Mouse (Mus musculus): ENCODE measurements around the gene Agrn. TPM values are rescaled to one million over a fixed set of nuclear protein-coding genes. Genes with fewer than 3 reads are reported as not detected.
A peak's percentile ranks its signal among the peaks of the same experiment; 100 is the strongest.

Agrn gene
- total and polyA plus RNA-seq, 2 experiments from 2014 or later: 20.1 to 94.4 TPM

DNA sequence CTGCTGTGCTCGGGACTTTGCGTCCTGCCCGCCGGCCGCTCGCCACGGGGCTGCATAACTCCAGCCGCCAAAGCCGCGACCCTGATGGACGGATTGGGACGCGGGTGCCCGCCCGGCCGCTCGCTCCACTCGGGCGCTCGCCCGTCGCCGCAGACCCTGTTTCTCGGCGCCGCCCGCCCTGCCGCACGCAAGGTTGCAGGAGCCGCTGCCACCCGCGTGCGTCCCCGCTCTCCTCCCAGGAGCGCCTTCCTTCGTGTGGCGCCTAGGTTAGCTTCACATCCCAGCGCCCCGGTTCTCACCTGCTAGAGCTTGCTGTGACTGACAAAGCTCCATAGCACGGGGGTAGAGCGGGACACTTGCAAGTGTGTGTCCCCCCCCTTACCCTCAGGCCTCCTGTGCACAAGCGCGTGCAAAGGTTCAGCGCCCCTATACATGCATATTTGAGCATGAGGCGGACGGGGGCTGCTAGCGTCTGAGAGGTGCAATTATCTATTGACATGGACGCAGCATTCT is 37.5 kb upstream of the Agrn start, which contains the start of gene Plekhn1:
TSS of gene Plekhn1 (minus strand) at position 157 of the 513 bp plus-strand sequence.
- under 1% methylated on average over 30 of the region's 48 CpGs for WGBS
- no peak for DNase-seq (ENCODE audit: low spot score)
- Histone ChIP-seq H3K4me2 (ENCODE audit: low read depth, low read length) (peak within 1 kb of the TSS; percentile 64), H3K4me3 (ENCODE audit: low read depth, low read length) (peak within 1 kb of the TSS; percentile 75), H3K9me3 (replicated peaks; ENCODE audit: control insufficient read depth, low read length) (no peaks in the 10 kb centered on the region), H3K27ac (ENCODE audit: low read depth) (peak within 1 kb of the TSS; percentile 83), H3K27me3 (ENCODE audit: control insufficient read depth, insufficient read depth, low read length) (no peaks in the 10 kb centered on the region), H3K36me3 (replicated peaks; ENCODE audit: control insufficient read depth, insufficient read depth, low read length) (peaks cover 45% of the 10 kb centered on the region), H3K9ac (replicated peaks; ENCODE audit: low read depth, low read length) (peak within 1 kb of the TSS; percentile 61), H3K4me1 (ENCODE audit: control insufficient read depth, insufficient read depth) (peaks cover 6% of the 10 kb centered on the region)
- peak; percentile 36 for ATAC-seq (ENCODE audit: insufficient read depth, low read depth)
- TF ChIP-seq EP300 (IDR thresholded peaks at IDR 0.05; ENCODE audit: low read depth): no peak
- TF ChIP-seq CTCF (IDR thresholded peaks at IDR 0.05; ENCODE audit: low read depth): no peak

DNA sequence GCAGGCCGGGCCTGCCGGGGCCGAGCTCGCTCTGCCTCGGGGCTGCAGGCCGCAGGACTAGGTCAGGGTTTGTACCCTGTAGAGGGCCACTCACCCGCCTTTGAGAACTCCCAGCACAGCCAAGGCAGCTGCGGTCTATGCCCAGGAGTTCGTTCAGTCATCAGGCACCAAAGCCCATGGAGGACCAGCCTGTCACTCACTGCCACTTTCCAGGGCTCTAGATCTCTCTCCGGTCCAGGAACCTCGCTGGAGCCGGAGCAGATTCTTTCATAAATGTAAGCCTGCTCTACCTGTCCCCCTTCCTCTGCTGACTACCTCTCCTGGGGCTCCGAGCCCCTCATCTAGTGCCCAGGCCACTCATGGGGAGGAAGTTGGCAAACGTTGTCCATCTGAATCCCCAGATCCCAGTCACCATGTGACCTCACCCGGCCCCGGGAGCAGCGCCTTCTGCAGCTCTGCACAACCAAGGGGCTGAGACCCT is 36.8 kb upstream of the Agrn start:
- Histone ChIP-seq H3K27me3 (ENCODE audit: control insufficient read depth, insufficient read depth, low read length) (no peaks in the 10 kb centered on the region), H3K4me1 (ENCODE audit: control insufficient read depth, insufficient read depth) (peaks cover 6% of the 10 kb centered on the region), H3K9ac (replicated peaks; ENCODE audit: low read depth, low read length) (peak overlapping the region; percentile 34), H3K4me2 (ENCODE audit: low read depth, low read length) (peak overlapping the region; percentile 64), H3K27ac (ENCODE audit: low read depth) (peak overlapping the region; percentile 71), H3K36me3 (replicated peaks; ENCODE audit: control insufficient read depth, insufficient read depth, low read length) (peaks cover 44% of the 10 kb centered on the region), H3K9me3 (replicated peaks; ENCODE audit: control insufficient read depth, low read length) (no peaks in the 10 kb centered on the region), H3K4me3 (ENCODE audit: low read depth, low read length) (peak overlapping the region; percentile 71)
- no peak for DNase-seq (ENCODE audit: low spot score)
- 10% methylated on average over 17 of the region's 17 CpGs for WGBS
- no peak for ATAC-seq (ENCODE audit: insufficient read depth, low read depth)
- no peak for TF ChIP-seq EP300 (IDR thresholded peaks at IDR 0.05; ENCODE audit: low read depth)
- TF ChIP-seq CTCF (IDR thresholded peaks at IDR 0.05; ENCODE audit: low read depth): no peak

DNA sequence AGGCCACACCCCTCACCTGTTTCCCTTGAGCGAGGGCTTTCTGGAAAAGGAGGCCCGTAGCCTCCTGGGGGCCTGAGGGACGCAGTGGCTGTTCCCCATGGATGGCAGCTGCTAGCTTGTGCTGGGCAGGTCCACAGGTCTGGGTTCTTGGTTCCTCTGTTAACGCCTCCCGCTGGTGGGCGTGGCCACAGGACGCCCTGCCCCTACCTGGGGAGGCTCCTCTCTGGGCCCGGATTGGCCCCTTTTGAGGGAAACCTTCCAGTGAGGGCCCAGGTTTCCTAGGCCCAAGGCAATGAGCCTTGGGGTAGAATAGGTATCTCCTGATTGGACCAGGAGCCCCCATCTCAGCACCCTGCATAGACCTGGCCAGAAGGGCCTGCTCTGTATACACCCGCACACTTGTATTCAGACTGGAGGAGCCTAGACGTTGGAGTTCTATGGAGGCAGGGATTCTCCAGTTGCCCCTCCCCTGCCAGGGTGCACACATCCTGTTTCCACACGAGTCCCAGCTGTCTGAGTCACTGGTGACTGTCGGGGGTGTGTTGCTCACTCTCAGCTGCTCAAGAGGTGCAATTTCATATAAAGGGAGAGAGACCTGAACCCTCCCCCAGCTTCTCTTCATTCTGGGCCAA is 31.2 kb upstream of the Agrn start:
- H3K9me3 ChIP-seq (replicated peaks; ENCODE audit: control insufficient read depth, low read length): no peaks in the 10 kb centered on the region
- no peaks in the 10 kb centered on the region for H3K27me3 ChIP-seq (ENCODE audit: control insufficient read depth, insufficient read depth, low read length)
- H3K36me3 ChIP-seq (replicated peaks; ENCODE audit: control insufficient read depth, insufficient read depth, low read length): peaks cover 40% of the 10 kb centered on the region
- no peak overlapping the region for H3K9ac ChIP-seq (replicated peaks; ENCODE audit: low read depth, low read length)
- TF ChIP-seq CTCF (IDR thresholded peaks at IDR 0.05; ENCODE audit: low read depth) (no peak), EP300 (IDR thresholded peaks at IDR 0.05; ENCODE audit: low read depth) (no peak)
- H3K4me1 ChIP-seq (ENCODE audit: control insufficient read depth, insufficient read depth): peaks cover 11% of the 10 kb centered on the region
- no peak overlapping the region for H3K4me3 ChIP-seq (ENCODE audit: low read depth, low read length)
- 32% methylated on average over 12 of the region's 12 CpGs for WGBS
- ATAC-seq (ENCODE audit: insufficient read depth, low read depth): 0 out of 2 replicates have a peak, but pooled peaks have one; percentile 3
- no peak overlapping the region for H3K27ac ChIP-seq (ENCODE audit: low read depth)
- peak overlapping the region; percentile 20; the same call in 1 of the 2 replicates for H3K4me2 ChIP-seq (ENCODE audit: low read depth, low read length)
- no peak for DNase-seq (ENCODE audit: low spot score)

DNA sequence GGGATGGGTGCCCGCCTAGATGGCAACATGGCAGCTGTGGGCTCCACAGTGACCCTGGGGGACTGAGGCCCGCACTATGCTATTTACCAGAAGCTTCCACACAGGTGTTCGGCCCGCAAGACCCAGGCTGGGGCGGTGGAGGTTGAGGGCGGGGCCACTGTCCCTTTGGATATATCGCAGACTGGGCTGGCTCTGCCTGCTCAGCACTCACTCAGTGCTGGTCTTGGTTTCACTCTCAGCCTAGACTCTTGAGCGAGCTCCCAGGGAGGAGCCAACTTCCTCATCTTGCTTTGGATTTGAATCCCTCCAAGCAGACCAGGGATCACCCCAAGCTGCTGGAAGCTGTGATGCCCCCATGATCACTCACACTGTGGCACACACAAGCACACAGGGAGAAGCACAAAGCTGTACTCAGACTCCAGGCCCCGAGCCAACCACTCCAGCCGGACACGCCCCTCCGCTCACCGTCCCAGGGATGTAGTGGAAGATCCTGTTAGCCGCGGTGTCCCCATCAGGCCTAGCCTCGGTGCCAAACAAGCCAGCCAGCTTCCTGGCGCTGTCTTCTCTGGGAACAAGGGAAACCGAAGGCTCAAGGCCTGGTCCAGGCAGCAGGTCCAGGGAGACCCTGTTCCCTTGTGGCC is 30.6 kb upstream of the Agrn start:
- Histone ChIP-seq H3K4me3 (ENCODE audit: low read depth, low read length) (no peak overlapping the region), H3K27ac (ENCODE audit: low read depth) (no peak overlapping the region), H3K9ac (replicated peaks; ENCODE audit: low read depth, low read length) (no peak overlapping the region), H3K27me3 (ENCODE audit: control insufficient read depth, insufficient read depth, low read length) (no peaks in the 10 kb centered on the region), H3K4me1 (ENCODE audit: control insufficient read depth, insufficient read depth) (peaks cover 9% of the 10 kb centered on the region), H3K9me3 (replicated peaks; ENCODE audit: control insufficient read depth, low read length) (no peaks in the 10 kb centered on the region), H3K4me2 (ENCODE audit: low read depth, low read length) (peak overlapping the region; percentile 20; the same call in 1 of the 2 replicates), H3K36me3 (replicated peaks; ENCODE audit: control insufficient read depth, insufficient read depth, low read length) (peaks cover 46% of the 10 kb centered on the region)
- ATAC-seq (ENCODE audit: insufficient read depth, low read depth): peak; percentile 40; the same call in 1 of the 2 replicates
- WGBS: 32% methylated on average over 18 of the region's 18 CpGs
- no peak for DNase-seq (ENCODE audit: low spot score)
- TF ChIP-seq CTCF (IDR thresholded peaks at IDR 0.05; ENCODE audit: low read depth): no peak
- no peak for TF ChIP-seq EP300 (IDR thresholded peaks at IDR 0.05; ENCODE audit: low read depth)

DNA sequence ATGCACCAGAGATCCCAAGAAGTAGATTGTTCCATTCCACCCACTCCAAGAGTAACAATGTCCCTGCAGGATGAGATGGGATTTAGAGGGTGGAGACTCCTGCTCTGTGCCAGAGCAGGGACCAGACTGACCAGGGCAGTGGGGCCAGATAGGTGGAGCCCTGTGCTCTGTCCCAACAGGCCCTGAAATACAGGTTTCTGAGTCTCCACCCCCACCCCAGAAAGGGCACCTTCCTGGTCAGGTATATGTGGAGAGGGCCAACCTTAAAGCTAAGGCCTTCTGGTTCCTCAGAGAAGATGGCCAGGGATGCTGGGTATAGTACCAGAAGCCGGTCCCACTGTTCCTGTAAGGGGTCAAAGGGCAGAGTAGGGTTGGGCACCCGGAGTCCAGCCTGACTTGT is 27.0 kb upstream of the Agrn start:
- Histone ChIP-seq H3K27ac (ENCODE audit: low read depth) (no peak overlapping the region), H3K27me3 (ENCODE audit: control insufficient read depth, insufficient read depth, low read length) (no peaks in the 10 kb centered on the region), H3K9ac (replicated peaks; ENCODE audit: low read depth, low read length) (no peak overlapping the region), H3K4me2 (ENCODE audit: low read depth, low read length) (no peak overlapping the region), H3K36me3 (replicated peaks; ENCODE audit: control insufficient read depth, insufficient read depth, low read length) (peaks cover 44% of the 10 kb centered on the region; the same call in 1 of the 2 replicates), H3K9me3 (replicated peaks; ENCODE audit: control insufficient read depth, low read length) (no peaks in the 10 kb centered on the region), H3K4me1 (ENCODE audit: control insufficient read depth, insufficient read depth) (peaks cover 10% of the 10 kb centered on the region), H3K4me3 (ENCODE audit: low read depth, low read length) (no peak overlapping the region)
- 72% methylated on average over 2 of the region's 2 CpGs for WGBS
- TF ChIP-seq CTCF (IDR thresholded peaks at IDR 0.05; ENCODE audit: low read depth) (no peak), EP300 (IDR thresholded peaks at IDR 0.05; ENCODE audit: low read depth) (no peak)
- ATAC-seq (ENCODE audit: insufficient read depth, low read depth) (no peak), DNase-seq (ENCODE audit: low spot score) (no peak)
